8 mouse cellular contexts compared by ENCODE assay signal in genomic region chr11:118133752-118134169, GRCm38 (mm10). TPM values are rescaled to one million over a fixed set of nuclear protein-coding genes. Genes with fewer than 3 reads are reported as not detected.
A peak's percentile ranks its signal among the peaks of the same experiment; 100 is the strongest.
DNase-seq lines count a peak whose midpoint lies in the region; ATAC-seq lines count a peak whose summit lies in the region.

No protein-coding gene starts in this region.

- peak; percentile 74 for ATAC-seq in forebrain, embryonic 12.5 days (ENCODE audit: low FRiP score)
- ATAC-seq in intestine, embryonic 14.5 days (replicated peaks; ENCODE audit: low FRiP score, low TSS enrichment, low read depth): peak; percentile 44
- peak; percentile 74 for ATAC-seq in megakaryocyte progenitor cell, adult 5-6 weeks (replicated peaks; ENCODE audit: poor library complexity)
- ATAC-seq in monocyte, adult 5-6 weeks (replicated peaks; ENCODE audit: insufficient number of reproducible peaks, low FRiP score, low TSS enrichment, poor library complexity, severe bottlenecking): no peak

- H3K4me1 ChIP-seq in forebrain, embryonic 12.5 days: peaks cover 16% of the 10 kb centered on the region
- H3K4me1 ChIP-seq in intestine, embryonic 14.5 days (replicated peaks; ENCODE audit: control insufficient read depth, insufficient read depth, low read length): peaks cover 9% of the 10 kb centered on the region

- H3K9ac ChIP-seq in forebrain, embryonic 12.5 days: no peak overlapping the region
- H3K9ac ChIP-seq in intestine, embryonic 14.5 days (ENCODE audit: low read length): no peak overlapping the region

- 32% methylated on average over 4 of the region's 4 CpGs for WGBS in forebrain, embryonic 12.5 days
- WGBS in intestine, embryonic 14.5 days: 27% methylated on average over 4 of the region's 4 CpGs

- H3K27ac ChIP-seq in forebrain, embryonic 12.5 days: peak overlapping the region; percentile 84
- peak overlapping the region; percentile 57; the same call in 1 of the 2 replicates for H3K27ac ChIP-seq in intestine, embryonic 14.5 days (ENCODE audit: low read depth)

- intact Hi-C loops in left cerebral cortex, postnatal 4 days (cut with DNase I): no loop called here

- H3K4me3 ChIP-seq in forebrain, embryonic 12.5 days (replicated peaks): no peak overlapping the region
- no peak overlapping the region for H3K4me3 ChIP-seq in intestine, embryonic 14.5 days (ENCODE audit: low read depth, low read length)

- H3K9me3 ChIP-seq in forebrain, embryonic 12.5 days: no peaks in the 10 kb centered on the region
- H3K9me3 ChIP-seq in intestine, embryonic 14.5 days (ENCODE audit: control insufficient read depth, low read length): peaks cover 2% of the 10 kb centered on the region; the same call in 1 of the 2 replicates

- DNase-seq in left cerebral cortex, postnatal 4 days: peak; percentile 66
- no peak for DNase-seq in left cerebral cortex, adult 9 months (ENCODE audit: low spot score in 2 of 2)
- DNase-seq in cerebellum, adult 18-20 months: peak; percentile 46 to 52
- peak; percentile 59 for DNase-seq in intestine, embryonic 14.5 days (ENCODE audit: low spot score)
- no peak for DNase-seq in thymus, postnatal 14 days

- H3K4me2 ChIP-seq in forebrain, embryonic 12.5 days: no peak overlapping the region
- no peak overlapping the region for H3K4me2 ChIP-seq in intestine, embryonic 14.5 days (ENCODE audit: low read length)

- H3K27me3 ChIP-seq in forebrain, embryonic 12.5 days: no peaks in the 10 kb centered on the region
- H3K27me3 ChIP-seq in intestine, embryonic 14.5 days (replicated peaks; ENCODE audit: control insufficient read depth, insufficient read depth, low read length): no peaks in the 10 kb centered on the region

- no peaks in the 10 kb centered on the region for H3K36me3 ChIP-seq in forebrain, embryonic 12.5 days (replicated peaks)
- H3K36me3 ChIP-seq in intestine, embryonic 14.5 days (ENCODE audit: control insufficient read depth, insufficient read depth, low read length): no peaks in the 10 kb centered on the region

RNA-seq across cellular contexts. Expression of gene Dnah17, which starts 3.3 kb away (rescaled TPM):
- under 1 TPM; 0.24 to 0.52 TPM for total RNA-seq in left cerebral cortex, postnatal 4 days (2021)
- polyA plus RNA-seq in forebrain, embryonic 12.5 days (2016; fragmentation: Nextera tagmentation; extraction: Ambion mirVana): 0.19 and 0.34 TPM in 2 replicates
- 0.14 and 0.26 TPM in 2 replicates for polyA plus RNA-seq in intestine, embryonic 14.5 days (2014; fragmentation: Nextera tagmentation; extraction: Ambion mirVana)
- total RNA-seq in megakaryocyte progenitor cell, adult 5-6 weeks (2015): 0.12 and 1.3 TPM in 2 replicates
- not detected in 2 replicates for total RNA-seq in megakaryocyte progenitor cell, adult 5-6 weeks (2017)
- 0.19 to 2.2 TPM in 2 of 3 replicates, not detected in the other for total RNA-seq in monocyte, adult 5-6 weeks (2017)

Comparison
In these comparisons a context has a peak if more than half of its experiments do, and no peak if none do; other contexts are left out.
1. DNase-seq: peak in left cerebral cortex, postnatal 4 days (single experiment), cerebellum, adult 18-20 months (2 of 2) and intestine, embryonic 14.5 days (single experiment); none in left cerebral cortex, adult 9 months (0 of 2) and thymus, postnatal 14 days (single experiment).